Mouse (Mus musculus) inflammation-experienced regulatory T-cells, adult 16 weeks (primary cell): Measurements from ENCODE around the gene Aldh8a1. TPM values are rescaled to one million over a fixed set of nuclear protein-coding genes. Genes with fewer than 3 reads are reported as not detected.

Experiments used
- polyA plus RNA-seq: library from polyadenylated mRNA; unstranded; fragments of 100-300 nt; shearing (Covaris generic); gene quantifications from one replicate; pipeline ENCODE4 v1.2.1, GENCODE M21; 2017

The Aldh8a1 gene
- 0.12 TPM for polyA plus RNA-seq

GRCm38 (mm10) chr10:21376682-21377473 is at the start of gene Aldh8a1:
Aldh8a1 (plus strand) TSS chr10:21377291.

Other genes starting within 250 kb of the Aldh8a1 start
- gene Myb, start 216.3 kb upstream of the Aldh8a1 start, polyA plus RNA-seq, result 7.9 TPM
- 141 TPM for gene Hbs1l, start 81.3 kb upstream of the Aldh8a1 start, polyA plus RNA-seq
- gene 1700020N01Rik, start 215.9 kb downstream of the Aldh8a1 start, polyA plus RNA-seq, result not detected